Mouse (Mus musculus) heart, adult 2 months (tissue): ENCODE results near the gene E130114P18Rik.

Experiments used
- CTCF ChIP-seq: fragments of 200-600 bp; IDR thresholded peaks from 2 replicates; pipeline ENCODE4 v1.8.1; 2022; ENCODE audit warnings: antibody characterized with exemption, mild to moderate bottlenecking, moderate library complexity
- EP300 ChIP-seq: fragments of 200-500 bp; IDR thresholded peaks from 2 replicates; pipeline ENCODE4 v1.6.1; 2011; ENCODE audit warnings: low read depth, low read length, control low read depth; ENCODE audit not compliant: insufficient read depth
- POLR2A ChIP-seq: fragments of 200-500 bp; IDR thresholded peaks from 2 replicates; pipeline ENCODE4 v1.6.1; 2011; ENCODE audit warnings: mild to moderate bottlenecking, low read depth, low read length, control low read depth; ENCODE audit not compliant: insufficient read depth

- TF ChIP-seq EP300 = no peak
- TF ChIP-seq CTCF = no peak
- TF ChIP-seq POLR2A = no peak
These were observed 168.5 kb downstream of the E130114P18Rik start for GRCm38 (mm10) chr4:97609329-97609728.
